Mouse (Mus musculus) skeletal muscle tissue, postnatal 0 days (tissue): ENCODE results near the gene Psmd2. TPM values are rescaled to one million over a fixed set of nuclear protein-coding genes. Genes with fewer than 3 reads are reported as not detected.
A peak's percentile ranks its signal among the peaks of the same experiment; 100 is the strongest.

Experiments used
- microRNA counts: library from miRNA; unstranded; fragments of <30 nt; microRNA quantifications from one replicate; lab custom pipeline; 2015
- microRNA-seq, 2 experiments: library from miRNA; unstranded; fragments of <30 nt; microRNA quantifications; one replicate each; pipeline ENCODE4; 2016
- polyA plus RNA-seq: library from polyadenylated mRNA; unstranded; fragments of >200 nt; fragmentation: Nextera tagmentation; extraction: Ambion mirVana; gene quantifications from 2 replicates; pipeline ENCODE4 v1.2.1, GENCODE M21; 2015

Gene Psmd2
- polyA plus RNA-seq: 177 and 191 TPM in 2 replicates

GRCm38 (mm10) chr16:20651076-20651946 is at the start of gene Psmd2:
TSS of gene Psmd2 (plus strand) at chr16:20651652.

GRCm38 (mm10) chr16:20611357-20612227 is 39.9 kb upstream of the Psmd2 start, which contains the start of the genes Eef1akmt4, Gm49333 and Alg3:
TSS of gene Eef1akmt4 (plus strand) at chr16:20611593.
TSS of gene Gm49333 (plus strand) at chr16:20611610.
TSS of gene Alg3 (minus strand) at chr16:20611735.

GRCm38 (mm10) chr16:20621191-20621990 is 30.1 kb upstream of the Psmd2 start, which contains the start of gene Camk2n2:
TSS of gene Camk2n2 (minus strand) at chr16:20621287.

GRCm38 (mm10) chr16:20629731-20630634 is 21.5 kb upstream of the Psmd2 start, which contains the start of gene Ece2:
TSS of gene Ece2 (plus strand) at chr16:20629828.

GRCm38 (mm10) chr16:20668013-20668412 is 16.6 kb downstream of the Psmd2 start, which contains the start of gene Eif4g1:
TSS of gene Eif4g1 (plus strand) at chr16:20668313.

GRCm38 (mm10) chr16:20693111-20693701 is 41.8 kb downstream of the Psmd2 start, which contains the start of gene Fam131a:
TSS of gene Fam131a (plus strand) at chr16:20693241.

MicroRNA genes within 50 kb of the gene (microRNA counts, 519-probe panel; counts per million panel counts)
- microRNA mmu-miR-1224 (lab: Ali Mortazavi, UCI): 2,439 counts per million, percentile 68 among the panel's probes with 10 or more counts

Small RNAs within 50 kb of the gene (microRNA-seq; reads per million reads assigned to microRNA genes)
- gene Mir1224: 0.61 to 0.64 reads per million in 2 experiments

Other genes starting within 250 kb of the Psmd2 start
- 28.1 and 28.5 TPM in 2 replicates for gene Abcc5, start 225.3 kb upstream of the Psmd2 start, polyA plus RNA-seq
- gene Eif2b5, start 152.8 kb upstream of the Psmd2 start, polyA plus RNA-seq: 53.9 and 55.8 TPM in 2 replicates
- 12.8 and 13.1 TPM in 2 replicates for gene Dvl3, start 134.7 kb upstream of the Psmd2 start, polyA plus RNA-seq
- 301 and 348 TPM in 2 replicates for gene Ap2m1, start 116.2 kb upstream of the Psmd2 start, polyA plus RNA-seq
- gene Abcf3, start 103.1 kb upstream of the Psmd2 start, polyA plus RNA-seq: 48.5 and 53.1 TPM in 2 replicates
- gene Vwa5b2, start 62.2 kb upstream of the Psmd2 start, polyA plus RNA-seq: 0.16 and 0.21 TPM in 2 replicates
- gene Eef1akmt4, start 40.1 kb upstream of the Psmd2 start, polyA plus RNA-seq: 13.6 and 14.7 TPM in 2 replicates
- gene Gm49333, start 40.0 kb upstream of the Psmd2 start, polyA plus RNA-seq: not detected in 2 replicates
- 14.1 and 15.4 TPM in 2 replicates for gene Alg3, start 39.9 kb upstream of the Psmd2 start, polyA plus RNA-seq
- gene Camk2n2, start 30.4 kb upstream of the Psmd2 start, polyA plus RNA-seq: 0.26 and 0.69 TPM in 2 replicates
- 0.35 and 0.40 TPM in 2 replicates for gene Ece2, start 21.8 kb upstream of the Psmd2 start, polyA plus RNA-seq
- 87.6 and 96.4 TPM in 2 replicates for gene Eif4g1, start 16.7 kb downstream of the Psmd2 start, polyA plus RNA-seq
- gene Fam131a, start 41.6 kb downstream of the Psmd2 start, polyA plus RNA-seq: 49.8 and 52.6 TPM in 2 replicates
- gene Polr2h, start 66.0 kb downstream of the Psmd2 start, polyA plus RNA-seq: 42.0 and 46.2 TPM in 2 replicates
- gene Clcn2, start 66.1 kb downstream of the Psmd2 start, polyA plus RNA-seq: 2.1 and 2.7 TPM in 2 replicates
- 4.6 and 5.1 TPM in 2 replicates for gene Chrd, start 81.5 kb downstream of the Psmd2 start, polyA plus RNA-seq
- 0.77 and 0.82 TPM in 2 replicates for gene Thpo, start 82.9 kb downstream of the Psmd2 start, polyA plus RNA-seq